Comparison of ENCODE assay signal across 18 mouse cellular contexts in the genomic region with DNA sequence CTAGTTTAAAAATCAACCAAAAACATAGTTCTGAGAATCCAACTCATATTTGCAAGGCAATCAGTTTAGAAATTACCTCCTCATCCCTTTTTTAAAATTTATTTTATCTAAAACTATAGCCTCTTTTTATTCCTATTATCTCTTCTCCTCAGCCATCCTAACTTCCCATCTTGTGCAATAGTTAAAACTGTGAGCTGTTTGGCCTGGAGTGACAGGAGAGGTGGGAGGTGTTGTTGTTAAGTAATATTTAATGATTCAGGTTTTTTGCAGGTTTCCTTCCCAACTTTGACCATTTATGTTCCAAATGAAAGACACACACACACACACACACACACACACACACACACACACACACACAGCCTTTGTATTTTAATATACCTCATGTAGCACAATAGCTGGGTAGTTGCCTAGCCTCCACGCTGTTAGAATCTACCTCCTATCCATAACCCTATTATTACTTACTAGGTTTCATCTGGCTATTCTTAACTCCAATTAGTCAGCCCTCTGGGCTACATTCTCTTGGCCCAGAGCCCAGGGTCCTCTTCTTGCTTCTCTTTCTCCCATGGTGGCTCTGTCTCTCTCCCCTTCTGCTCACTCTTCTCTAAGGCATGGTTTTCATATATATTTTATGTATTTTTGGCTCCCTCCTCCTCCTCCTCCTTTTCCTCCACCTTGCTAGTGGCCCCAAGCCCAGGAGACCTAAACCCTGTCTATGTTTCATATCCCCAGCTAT.
DNase-seq lines count a peak whose midpoint lies in the region; ATAC-seq and TF ChIP-seq lines count a peak whose summit lies in the region.
"Had no signal": no experiment of that assay in that cellular context is flagged by ENCODE, and none has a peak within 500 bp of the region (broad histone marks: within the 10 kb centered on the region; RNA-seq: fewer than 3 reads in every experiment).

No protein-coding gene starts in this region.

- WGBS in embryonic facial prominence, embryonic 11.5 days = 68% methylated on average over 1 of the region's 1 CpGs
- WGBS in embryonic facial prominence, embryonic 10.5 days = 83% methylated on average over 1 of the region's 1 CpGs
- 50% methylated on average over 1 of the region's 1 CpGs for WGBS in embryonic facial prominence, embryonic 13.5 days
- WGBS in lung, postnatal 0 days = 63% methylated on average over 1 of the region's 1 CpGs

- TF ChIP-seq CTCF in lung, postnatal 0 days (IDR thresholded peaks at IDR 0.05) = no peak

- H3K27ac ChIP-seq in embryonic facial prominence, embryonic 11.5 days (replicated peaks; ENCODE audit: low read depth, low read length) = no peak overlapping the region
- no peak overlapping the region for H3K27ac ChIP-seq in embryonic facial prominence, embryonic 10.5 days (replicated peaks)
- H3K27ac ChIP-seq in embryonic facial prominence, embryonic 13.5 days = no peak overlapping the region
- no peak overlapping the region for H3K27ac ChIP-seq in lung, postnatal 0 days (ENCODE audit: low read length)
- H3K27ac ChIP-seq: hindbrain, embryonic 15.5 days; liver, embryonic 14.5 days had no signal

- H3K4me3 ChIP-seq in embryonic facial prominence, embryonic 11.5 days (ENCODE audit: low read depth, low read length) = no peak overlapping the region
- H3K4me3 ChIP-seq in embryonic facial prominence, embryonic 10.5 days = no peak overlapping the region
- H3K4me3 ChIP-seq in embryonic facial prominence, embryonic 13.5 days = no peak overlapping the region
- no peak overlapping the region for H3K4me3 ChIP-seq in lung, postnatal 0 days (ENCODE audit: low read depth, low read length)
- H3K4me3 ChIP-seq: hindbrain, embryonic 15.5 days had no signal

- DNase-seq in embryonic facial prominence, embryonic 11.5 days (ENCODE audit: low spot score) = no peak
- no peak for DNase-seq in embryonic facial prominence, embryonic 10.5 days (ENCODE audit: low spot score)
- peak; percentile 77 for DNase-seq in 3T3-L1 (ENCODE audit: low read depth, low spot score)
- DNase-seq in NIH3T3 (ENCODE audit: low read depth) = peak; percentile 19
- no peak for DNase-seq in spleen, postnatal 10 days (ENCODE audit: low spot score in 2 of 2)
- no peak for DNase-seq in lung, postnatal 0 days (ENCODE audit: low spot score)
- DNase-seq: heart, postnatal 14 days; kidney, postnatal 25 days; layer of hippocampus, postnatal 36 days; lung, postnatal 14 days; right cerebral cortex, postnatal 14 days had no signal

- peak; percentile 44; the same call in 1 of the 2 replicates for ATAC-seq in embryonic facial prominence, embryonic 11.5 days (replicated peaks; ENCODE audit: insufficient number of reproducible peaks, low FRiP score, low TSS enrichment, low read depth)
- peak; percentile 43; the same call in 1 of the 2 replicates for ATAC-seq in embryonic facial prominence, embryonic 13.5 days (ENCODE audit: insufficient number of reproducible peaks, insufficient read depth, low FRiP score, low TSS enrichment, low read depth)
- no peak for ATAC-seq in lung, postnatal 0 days
- ATAC-seq: CD4-positive, CD25-positive, alpha-beta regulatory T cell, adult 4 months; forebrain, embryonic 14.5 days; intestine, postnatal 0 days had no signal

- H3K9me3 ChIP-seq in embryonic facial prominence, embryonic 11.5 days (replicated peaks; ENCODE audit: control insufficient read depth, low read length) = no peaks in the 10 kb centered on the region
- no peaks in the 10 kb centered on the region for H3K9me3 ChIP-seq in embryonic facial prominence, embryonic 10.5 days
- H3K9me3 ChIP-seq in embryonic facial prominence, embryonic 13.5 days = no peaks in the 10 kb centered on the region
- no peaks in the 10 kb centered on the region for H3K9me3 ChIP-seq in lung, postnatal 0 days (ENCODE audit: low read length)
- H3K9me3 ChIP-seq: hindbrain, embryonic 15.5 days had no signal

- H3K36me3 ChIP-seq in embryonic facial prominence, embryonic 11.5 days (replicated peaks; ENCODE audit: control insufficient read depth, insufficient read depth, low read depth, low read length) = no peaks in the 10 kb centered on the region
- H3K36me3 ChIP-seq in embryonic facial prominence, embryonic 10.5 days (replicated peaks) = no peaks in the 10 kb centered on the region
- no peaks in the 10 kb centered on the region for H3K36me3 ChIP-seq in embryonic facial prominence, embryonic 13.5 days
- no peaks in the 10 kb centered on the region for H3K36me3 ChIP-seq in lung, postnatal 0 days (ENCODE audit: insufficient read depth, low read length)
- H3K36me3 ChIP-seq: hindbrain, embryonic 15.5 days had no signal

- no peak overlapping the region for H3K4me2 ChIP-seq in embryonic facial prominence, embryonic 11.5 days (ENCODE audit: low read depth, low read length)
- no peak overlapping the region for H3K4me2 ChIP-seq in embryonic facial prominence, embryonic 13.5 days
- no peak overlapping the region for H3K4me2 ChIP-seq in lung, postnatal 0 days (replicated peaks; ENCODE audit: low read depth, low read length)
- H3K4me2 ChIP-seq: hindbrain, embryonic 15.5 days; midbrain, embryonic 11.5 days had no signal

- H3K27me3 ChIP-seq in embryonic facial prominence, embryonic 11.5 days (ENCODE audit: control insufficient read depth, insufficient read depth, low read length) = no peaks in the 10 kb centered on the region
- no peaks in the 10 kb centered on the region for H3K27me3 ChIP-seq in embryonic facial prominence, embryonic 10.5 days (replicated peaks; ENCODE audit: low read depth, poor library complexity, severe bottlenecking)
- H3K27me3 ChIP-seq in embryonic facial prominence, embryonic 13.5 days = no peaks in the 10 kb centered on the region
- H3K27me3 ChIP-seq in lung, postnatal 0 days (replicated peaks; ENCODE audit: insufficient read depth, low read length) = no peaks in the 10 kb centered on the region
- H3K27me3 ChIP-seq: hindbrain, embryonic 15.5 days had no signal

- no peak overlapping the region for H3K9ac ChIP-seq in embryonic facial prominence, embryonic 11.5 days (replicated peaks; ENCODE audit: low read length)
- no peak overlapping the region for H3K9ac ChIP-seq in embryonic facial prominence, embryonic 13.5 days
- H3K9ac ChIP-seq in lung, postnatal 0 days (replicated peaks; ENCODE audit: low read depth) = no peak overlapping the region
- H3K9ac ChIP-seq: hindbrain, embryonic 15.5 days; liver, embryonic 14.5 days had no signal

- H3K4me1 ChIP-seq in embryonic facial prominence, embryonic 11.5 days (ENCODE audit: control insufficient read depth, insufficient read depth, low read length) = no peaks in the 10 kb centered on the region
- no peaks in the 10 kb centered on the region for H3K4me1 ChIP-seq in embryonic facial prominence, embryonic 10.5 days
- H3K4me1 ChIP-seq in embryonic facial prominence, embryonic 13.5 days = 0 out of 2 replicates have a peak, but pooled peaks cover 5% of the 10 kb centered on the region
- H3K4me1 ChIP-seq in lung, postnatal 0 days (ENCODE audit: insufficient read depth, low read depth, low read length) = no peaks in the 10 kb centered on the region
- H3K4me1 ChIP-seq: hindbrain, embryonic 15.5 days had no signal

- no peak for TF ChIP-seq EP300 in lung, postnatal 0 days (IDR thresholded peaks at IDR 0.05)

Comparison
In these comparisons a context has a peak if more than half of its experiments do, and no peak if none do; other contexts are left out.
1. DNase-seq: peak in 3T3-L1 (single experiment) and NIH3T3 (single experiment); none in embryonic facial prominence, embryonic 11.5 days (single experiment), embryonic facial prominence, embryonic 10.5 days (single experiment), spleen, postnatal 10 days (0 of 2) and lung, postnatal 0 days (single experiment).